Mouse (Mus musculus): Measurements from ENCODE around the gene Copz2.

Gene Copz2

DNA sequence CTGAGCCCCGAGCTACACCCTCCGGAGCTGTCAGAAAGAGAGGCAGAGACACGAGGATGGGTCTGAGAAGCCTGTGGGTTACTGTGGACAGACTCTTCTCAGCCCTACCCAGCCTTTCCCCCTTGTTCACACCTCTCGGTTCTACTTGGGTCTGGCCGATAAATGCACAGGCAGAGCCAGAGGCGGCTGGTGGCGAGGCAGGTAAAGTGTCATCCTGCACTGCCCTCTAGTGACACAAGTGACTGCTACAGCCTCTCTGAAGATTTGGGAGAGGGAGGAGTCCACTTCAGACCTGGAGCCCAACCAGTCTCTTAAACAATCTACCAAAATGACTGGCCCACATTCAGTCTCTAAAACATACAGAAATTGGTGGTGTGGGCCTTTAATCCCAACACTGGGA lies 60.3 kb downstream of the Copz2 start:
- DNase-seq = peak; percentile 92 to 93
